In genomic region chr19:32249181-32250130, GRCm38 (mm10) we compare ENCODE assay signal across 32 mouse cellular contexts.
DNase-seq lines count a peak whose midpoint lies in the region; ATAC-seq and TF ChIP-seq lines count a peak whose summit lies in the region.
"Had no signal": no experiment of that assay in that cellular context is flagged by ENCODE, and none has a peak within 500 bp of the region (broad histone marks: within the 10 kb centered on the region; RNA-seq: fewer than 3 reads in every experiment).

No protein-coding gene starts in this region.

- TF ChIP-seq RAD21 in MEL (IDR thresholded peaks at IDR 0.05; ENCODE audit: low read depth, low read length): no peak

- H3K27me3 ChIP-seq in liver, adult 2 months (ENCODE audit: control insufficient read depth, insufficient read depth, low read length): no peaks in the 10 kb centered on the region
- H3K27me3 ChIP-seq in MEL (ENCODE audit: control insufficient read depth in 1 of 2, insufficient read depth in 2 of 2, low read length in 2 of 2): no peaks in the 10 kb centered on the region
- H3K27me3 ChIP-seq: CH12.LX; embryonic facial prominence, embryonic 15.5 days; hindbrain, embryonic 12.5 days; limb, embryonic 15.5 days; neural tube, embryonic 13.5 days had no signal

- ATAC-seq in hematopoietic stem cell, adult 5-6 weeks (replicated peaks in 1 of 2; ENCODE audit: insufficient read depth in 1 of 2, low FRiP score in 2 of 2, low TSS enrichment in 1 of 2, low read depth in 1 of 2, poor library complexity in 2 of 2, severe bottlenecking in 2 of 2): peak; percentile 47 to 57; a peak in 3 of 4 replicates
- 0 out of 2 replicates have a peak, but pooled peaks have one; percentile 27 for ATAC-seq in neutrophil, adult 5-6 weeks (ENCODE audit: extremely low read depth, insufficient number of reproducible peaks, low FRiP score, poor library complexity, severe bottlenecking)
- ATAC-seq: activated CD4-positive, CD25-positive, alpha-beta regulatory T cell, adult 4 months; forebrain, embryonic 14.5 days; midbrain, embryonic 16.5 days had no signal

- H3K27ac ChIP-seq in liver, adult 2 months (replicated peaks; ENCODE audit: insufficient read depth, low read depth, low read length): 0 out of 2 replicates have a peak overlapping the region, but pooled peaks have one; percentile 2
- H3K27ac ChIP-seq in MEL (ENCODE audit: control insufficient read depth, low read depth, low read length): peak overlapping the region; percentile 83
- H3K27ac ChIP-seq: embryonic facial prominence, embryonic 15.5 days; gastrocnemius, adult 2 months; heart, embryonic 10.5 days; hindbrain, embryonic 12.5 days; layer of hippocampus, adult 2 months; limb, embryonic 15.5 days; midbrain, embryonic 10.5 days; neural tube, embryonic 13.5 days had no signal

- TF ChIP-seq POLR2A in liver, adult 2 months (IDR thresholded peaks at IDR 0.05; ENCODE audit: extremely low read depth, insufficient read depth, low read length): no peak
- TF ChIP-seq POLR2A in MEL (IDR thresholded peaks at IDR 0.05; ENCODE audit: control insufficient read depth in 1 of 2, insufficient read depth in 1 of 2, low read depth in 1 of 2, low read length in 2 of 2, poor library complexity in 1 of 2): no peak

- H3K79me2 ChIP-seq in liver, adult 2 months (ENCODE audit: control insufficient read depth, insufficient read depth, low read length): peaks cover 2% of the 10 kb centered on the region; the same call in 1 of the 2 replicates
- no peaks in the 10 kb centered on the region for H3K79me2 ChIP-seq in MEL (ENCODE audit: control insufficient read depth, insufficient read depth, low read length, poor library complexity)

- peaks cover 7% of the 10 kb centered on the region for H3K4me1 ChIP-seq in liver, adult 2 months (ENCODE audit: control insufficient read depth, insufficient read depth, low read length)
- H3K4me1 ChIP-seq in MEL (ENCODE audit: control insufficient read depth in 1 of 2, insufficient read depth in 2 of 2, low read length in 2 of 2): peaks cover 16 to 37% of the 10 kb centered on the region in 2 experiments
- H3K4me1 ChIP-seq: embryonic facial prominence, embryonic 15.5 days; hindbrain, embryonic 12.5 days; limb, embryonic 15.5 days had no signal

- no peak overlapping the region for H3K4me3 ChIP-seq in liver, adult 2 months (ENCODE audit: insufficient read depth, low read depth, low read length)
- peak overlapping the region; percentile 4 to 27; a peak in 3 of 4 replicates for H3K4me3 ChIP-seq in MEL (ENCODE audit: control insufficient read depth in 1 of 2, insufficient read depth in 1 of 2, low read depth in 2 of 2, low read length in 2 of 2)
- H3K4me3 ChIP-seq: embryonic facial prominence, embryonic 15.5 days; gastrocnemius, adult 2 months; heart, embryonic 10.5 days; hindbrain, embryonic 12.5 days; layer of hippocampus, adult 2 months; limb, embryonic 15.5 days; midbrain, embryonic 10.5 days; myocyte; neural tube, embryonic 13.5 days had no signal

- no peaks in the 10 kb centered on the region for H3K36me3 ChIP-seq in liver, adult 2 months (ENCODE audit: control insufficient read depth, insufficient read depth, low read length)
- peaks cover 0 to 29% of the 10 kb centered on the region in 2 experiments; a peak in 2 of 4 replicates for H3K36me3 ChIP-seq in MEL (ENCODE audit: control insufficient read depth in 1 of 2, insufficient read depth in 2 of 2, low read length in 2 of 2)
- H3K36me3 ChIP-seq: embryonic facial prominence, embryonic 15.5 days; heart, embryonic 10.5 days; hindbrain, embryonic 12.5 days; limb, embryonic 15.5 days; midbrain, embryonic 10.5 days; neural tube, embryonic 13.5 days had no signal

- H3K9ac ChIP-seq in liver, adult 2 months (ENCODE audit: low read depth, low read length): no peak overlapping the region
- H3K9ac ChIP-seq in MEL (ENCODE audit: control insufficient read depth, low read depth, low read length, poor library complexity, severe bottlenecking): peak overlapping the region; percentile 49
- H3K9ac ChIP-seq: embryonic facial prominence, embryonic 15.5 days; hindbrain, embryonic 12.5 days; limb, embryonic 15.5 days; lung, embryonic 14.5 days; neural tube, embryonic 13.5 days had no signal

- 49% methylated on average over 5 of the region's 5 CpGs for WGBS in liver, adult 2 months

- no peak for TF ChIP-seq CTCF in liver, adult 2 months (IDR thresholded peaks at IDR 0.05; ENCODE audit: low read depth, low read length)
- no peak for TF ChIP-seq CTCF in MEL (IDR thresholded peaks at IDR 0.05 in 2 of 3, conservative IDR thresholded peaks at IDR 0.05 in 1 of 3; ENCODE audit: control insufficient read depth in 1 of 3, insufficient read depth in 1 of 3, low read depth in 2 of 3, low read length in 3 of 3, poor library complexity in 1 of 3, severe bottlenecking in 1 of 3)

- peak; percentile 54 to 92 for TF ChIP-seq EP300 in MEL (IDR thresholded peaks at IDR 0.05; ENCODE audit: low read depth in 1 of 2, low read length in 2 of 2)

- H3K9me3 ChIP-seq in MEL (replicated peaks; ENCODE audit: insufficient read depth, low read length): no peaks in the 10 kb centered on the region
- H3K9me3 ChIP-seq: embryonic facial prominence, embryonic 15.5 days; G1E; heart, embryonic 10.5 days; hindbrain, embryonic 12.5 days; limb, embryonic 15.5 days; midbrain, embryonic 10.5 days; neural tube, embryonic 13.5 days had no signal

- peak; percentile 69 for DNase-seq in liver, adult 2 months (ENCODE audit: extremely low read depth, low read depth, low spot score)
- DNase-seq in liver: no peak
- DNase-seq in MEL (ENCODE audit: low read depth, low spot score): peak; percentile 79
- DNase-seq in heart, adult 18-20 months: no peak
- DNase-seq in left cerebral cortex, adult 9 months (ENCODE audit: low spot score in 2 of 2): no peak
- DNase-seq in cerebellum, adult 11-12 months: no peak
- DNase-seq: adrenal gland, adult 8-10 months; cerebellum, adult 9-10 months; gastrocnemius, adult 2 months; kidney, adult 8-10 months; kidney, postnatal 10 days; layer of hippocampus, postnatal 36 days; lung, embryonic 14.5 days; lung, postnatal 36 days; right cerebral cortex, adult 18-20 months; thymus, adult 18-20 months; thymus, postnatal 36 days had no signal

TF ChIP-seq in MEL, 35 proteins besides CTCF, POLR2A, EP300 and RAD21 (continues in another document):
- TF ChIP-seq KAT2A (conservative IDR thresholded peaks at IDR 0.05; ENCODE audit: low read depth, low read length) (no peak), ZC3H11A (IDR thresholded peaks at IDR 0.05; ENCODE audit: low read depth, low read length) (no peak), MXI1 (IDR thresholded peaks at IDR 0.05; ENCODE audit: low read depth, low read length) (peak; percentile 23; the same call in 1 of the 2 replicates), BHLHE40 (IDR thresholded peaks at IDR 0.05; ENCODE audit: borderline replicate concordance, low read depth, low read length) (no peak), ELF1 (IDR thresholded peaks at IDR 0.05; ENCODE audit: low read depth, low read length) (no peak; the same call in 1 of the 2 replicates), ZNF384 (IDR thresholded peaks at IDR 0.05; ENCODE audit: low read depth, low read length) (peak; percentile 78), JUND (IDR thresholded peaks at IDR 0.05; ENCODE audit: low read depth, low read length) (no peak), TBP (IDR thresholded peaks at IDR 0.05; ENCODE audit: low read depth, low read length) (peak; percentile 35; the same call in 1 of the 2 replicates), MAX (IDR thresholded peaks at IDR 0.05; ENCODE audit: low read length) (peak; percentile 10; the same call in 1 of the 2 replicates), E2F4 (IDR thresholded peaks at IDR 0.05; ENCODE audit: borderline replicate concordance, low read depth, low read length) (no peak), UBTF (IDR thresholded peaks at IDR 0.05; ENCODE audit: borderline replicate concordance, insufficient read depth, low read depth, low read length) (no peak), SIN3A (IDR thresholded peaks at IDR 0.05; ENCODE audit: low read length) (0 out of 2 replicates have a peak, but pooled peaks have one; percentile 38), GABPA (IDR thresholded peaks at IDR 0.05; ENCODE audit: low read depth, low read length) (no peak), HCFC1 (IDR thresholded peaks at IDR 0.05; ENCODE audit: low read depth, low read length) (no peak), TCF12 (IDR thresholded peaks at IDR 0.05; ENCODE audit: low read depth, low read length) (no peak), MAFK (IDR thresholded peaks at IDR 0.05; ENCODE audit: borderline replicate concordance, low read depth, low read length) (no peak), GATA1 (IDR thresholded peaks at IDR 0.05; ENCODE audit: low read depth, low read length) (peak; percentile 81), CHD1 (IDR thresholded peaks at IDR 0.05; ENCODE audit: low read depth, low read length) (0 out of 2 replicates have a peak, but pooled peaks have one; percentile 71), ETS1 (IDR thresholded peaks at IDR 0.05; ENCODE audit: low read depth, low read length) (peak; percentile 55; the same call in 1 of the 2 replicates), POLR2AphosphoS5 (IDR thresholded peaks at IDR 0.05; ENCODE audit: borderline replicate concordance, low read depth, low read length) (no peak), RCOR1 (IDR thresholded peaks at IDR 0.05; ENCODE audit: low read depth, low read length) (no peak; the same call in 1 of the 2 replicates), USF1 (IDR thresholded peaks at IDR 0.05; ENCODE audit: low read depth, low read length) (no peak), NELFE (IDR thresholded peaks at IDR 0.05; ENCODE audit: low read depth, low read length) (no peak), MYB (IDR thresholded peaks at IDR 0.05; ENCODE audit: low read depth, low read length) (no peak), USF2 (IDR thresholded peaks at IDR 0.05; ENCODE audit: borderline replicate concordance in 1 of 2, insufficient read depth in 1 of 2, low read depth in 1 of 2, low read length in 2 of 2) (no peak), POLR2AphosphoS2 (IDR thresholded peaks at IDR 0.05; ENCODE audit: low read length) (no peak), SMC3 (IDR thresholded peaks at IDR 0.05; ENCODE audit: low read depth, low read length) (no peak), MAZ (IDR thresholded peaks at IDR 0.05; ENCODE audit: low read depth, low read length) (no peak), ZKSCAN1 (IDR thresholded peaks at IDR 0.05; ENCODE audit: low read depth, low read length) (no peak), ZMIZ1 (IDR thresholded peaks at IDR 0.05; ENCODE audit: low read depth, low read length) (no peak), TAL1 (IDR thresholded peaks at IDR 0.05; ENCODE audit: low read length) (peak; percentile 39), NRF1 (IDR thresholded peaks at IDR 0.05; ENCODE audit: insufficient read depth, low read depth, low read length, poor library complexity, severe bottlenecking) (no peak), MEF2A (IDR thresholded peaks at IDR 0.05; ENCODE audit: extremely low read depth, insufficient replicate concordance, low read depth, low read length, poor library complexity, severe bottlenecking) (no peak)

Comparison
In these comparisons a context has a peak if more than half of its experiments do, and no peak if none do; other contexts are left out.
1. DNase-seq: peak in liver, adult 2 months (single experiment) and MEL (single experiment); none in liver (single experiment), heart, adult 18-20 months (0 of 2), left cerebral cortex, adult 9 months (0 of 2) and cerebellum, adult 11-12 months (single experiment).